Mouse (Mus musculus): ENCODE measurements around the gene B3galnt2. TPM values are rescaled to one million over a fixed set of nuclear protein-coding genes. Genes with fewer than 3 reads are reported as not detected.
"Not testable (repeated sequence)": the region's sequence is repeated elsewhere in the genome, so short reads cannot be mapped to it uniquely, and the experiment has no call there.

Gene B3galnt2
- total and polyA plus RNA-seq, 3 experiments = 13.2 to 28.4 (median 27.2) TPM

DNA sequence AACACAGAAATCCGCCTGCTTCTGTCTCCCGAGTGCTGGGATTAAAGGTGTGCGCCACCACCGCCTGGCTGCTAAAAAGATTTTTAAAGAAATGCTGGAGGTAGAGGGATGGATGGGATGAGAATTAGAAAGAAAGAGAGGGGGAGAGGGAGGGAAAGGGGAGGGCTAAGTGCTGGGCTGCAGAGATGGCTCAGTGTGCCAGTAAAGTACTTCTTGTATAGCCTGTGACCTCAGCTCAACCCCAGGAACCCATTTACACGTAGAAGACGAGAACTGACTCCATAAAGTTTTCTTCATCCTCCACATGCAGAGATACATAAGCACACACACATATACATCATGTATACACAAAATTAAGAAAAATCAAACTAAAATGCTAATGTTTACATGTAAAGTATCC lies 71.3 kb downstream of the B3galnt2 start:
- no peak overlapping the region for H3K4me3 ChIP-seq
- H3K27ac ChIP-seq = no peak overlapping the region
- WGBS = 92% methylated on average over 6 of the region's 6 CpGs
- H3K79me2 ChIP-seq (replicated peaks; ENCODE audit: control insufficient read depth, insufficient read depth, low read length) = no peaks in the 10 kb centered on the region
- H3K9ac ChIP-seq (ENCODE audit: low read depth, low read length) = no peak overlapping the region
- TF ChIP-seq EP300 (IDR thresholded peaks at IDR 0.05; ENCODE audit: insufficient read depth, low read depth, low read length) = no peak
- TF ChIP-seq POLR2A (IDR thresholded peaks at IDR 0.05; ENCODE audit: insufficient read depth, low read depth, low read length) = no peak
- TF ChIP-seq CTCF (IDR thresholded peaks at IDR 0.05) = no peak
- intact Hi-C loops (cut with DNase I) = no loop called here
- no peaks in the 10 kb centered on the region for H3K27me3 ChIP-seq (ENCODE audit: control insufficient read depth, insufficient read depth, low read length)
- no peaks in the 10 kb centered on the region for H3K36me3 ChIP-seq (ENCODE audit: control insufficient read depth, insufficient read depth, low read length)
- H3K4me1 ChIP-seq (ENCODE audit: control insufficient read depth, insufficient read depth, low read length) = no peaks in the 10 kb centered on the region
- DNase-seq = no peak

DNA sequence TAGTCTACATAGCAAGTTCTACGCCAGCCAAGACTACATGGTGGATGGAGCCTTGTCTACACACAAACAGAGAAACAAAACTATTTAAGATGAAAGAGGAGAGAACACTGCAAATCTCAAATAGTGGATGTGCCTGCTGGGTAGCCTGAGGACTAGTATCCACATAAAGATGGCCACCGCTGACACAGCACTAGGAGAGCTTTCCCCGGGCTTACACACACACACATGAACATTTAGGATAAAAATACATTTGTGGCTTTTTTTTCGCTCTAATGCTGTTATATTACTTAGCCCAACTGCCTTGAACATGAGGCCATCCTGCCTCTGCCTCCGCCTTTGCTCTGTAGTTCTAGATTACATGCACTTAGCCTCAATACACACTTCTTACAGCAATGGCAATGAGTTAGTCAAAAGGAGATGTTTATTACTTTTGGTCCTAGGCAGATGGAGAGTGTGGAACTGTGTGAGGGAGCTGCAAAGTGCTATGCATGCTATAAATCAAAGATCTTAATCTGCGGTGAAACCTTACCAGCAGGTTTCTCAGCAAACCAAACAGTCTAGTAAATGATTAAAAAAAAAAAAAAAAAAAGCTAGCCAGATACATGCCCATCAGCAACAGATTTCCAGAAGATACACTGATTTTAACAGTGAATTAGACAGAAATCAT lies 72.0 kb downstream of the B3galnt2 start:
- TF ChIP-seq CTCF (IDR thresholded peaks at IDR 0.05) = no peak
- TF ChIP-seq EP300 (IDR thresholded peaks at IDR 0.05; ENCODE audit: insufficient read depth, low read depth, low read length) = no peak
- TF ChIP-seq POLR2A (IDR thresholded peaks at IDR 0.05; ENCODE audit: insufficient read depth, low read depth, low read length) = no peak
- no peak overlapping the region for H3K4me3 ChIP-seq
- no peaks in the 10 kb centered on the region for H3K36me3 ChIP-seq (ENCODE audit: control insufficient read depth, insufficient read depth, low read length)
- intact Hi-C loops (cut with DNase I) = no loop called here
- H3K27ac ChIP-seq = no peak overlapping the region
- no peaks in the 10 kb centered on the region for H3K4me1 ChIP-seq (ENCODE audit: control insufficient read depth, insufficient read depth, low read length)
- H3K9ac ChIP-seq (ENCODE audit: low read depth, low read length) = no peak overlapping the region
- WGBS = 97% methylated on average over 6 of the region's 6 CpGs
- no peak for DNase-seq
- no peaks in the 10 kb centered on the region for H3K27me3 ChIP-seq (ENCODE audit: control insufficient read depth, insufficient read depth, low read length)
- H3K79me2 ChIP-seq (replicated peaks; ENCODE audit: control insufficient read depth, insufficient read depth, low read length) = no peaks in the 10 kb centered on the region

DNA sequence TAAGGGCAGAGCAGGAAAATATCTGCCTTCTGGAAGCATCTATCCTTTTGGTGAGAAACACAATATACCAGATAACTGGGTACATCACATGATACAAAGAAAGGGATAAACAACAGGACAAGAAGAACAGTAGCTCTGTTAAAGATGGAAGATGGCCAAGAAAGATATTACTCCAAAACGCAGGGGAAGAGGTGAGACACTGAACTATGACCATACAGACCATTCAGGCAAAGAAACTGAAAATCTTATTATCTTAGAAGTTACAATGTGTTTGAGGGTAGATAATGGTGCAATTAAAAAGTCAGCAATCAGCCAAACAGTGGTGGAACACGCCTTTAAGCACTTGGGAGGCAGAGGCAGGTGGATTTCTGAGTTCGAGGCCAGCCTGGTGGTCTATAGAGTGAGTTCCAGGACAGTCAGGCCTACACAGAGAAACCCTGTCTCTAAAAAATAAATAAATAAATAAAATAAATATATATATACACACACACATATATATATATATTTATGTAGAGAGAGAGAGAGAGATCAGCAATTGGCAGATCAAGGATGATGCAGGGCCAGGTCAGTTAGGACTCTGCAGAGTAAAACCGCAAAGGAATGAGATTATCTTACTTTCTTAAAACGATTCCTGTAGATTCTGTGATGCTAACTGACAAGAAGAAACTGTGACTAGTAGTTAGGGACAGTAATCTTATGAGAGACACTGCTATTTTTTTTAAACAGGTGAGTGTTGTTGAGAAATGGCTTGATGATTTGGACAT lies 79.2 kb downstream of the B3galnt2 start:
- Histone ChIP-seq H3K4me3 (no peak overlapping the region), H3K27me3 (ENCODE audit: control insufficient read depth, insufficient read depth, low read length) (no peaks in the 10 kb centered on the region), H3K36me3 (ENCODE audit: control insufficient read depth, insufficient read depth, low read length) (peaks cover 11% of the 10 kb centered on the region), H3K9ac (ENCODE audit: low read depth, low read length) (no peak overlapping the region), H3K79me2 (replicated peaks; ENCODE audit: control insufficient read depth, insufficient read depth, low read length) (peaks cover 1% of the 10 kb centered on the region; the same call in 1 of the 2 replicates), H3K27ac (peak overlapping the region; percentile 52; the same call in 1 of the 2 replicates), H3K4me1 (ENCODE audit: control insufficient read depth, insufficient read depth, low read length) (no peaks in the 10 kb centered on the region; the same call in 1 of the 2 replicates)
- intact Hi-C loops (cut with DNase I) = no loop called here
- TF ChIP-seq CTCF (IDR thresholded peaks at IDR 0.05) (no peak), EP300 (IDR thresholded peaks at IDR 0.05; ENCODE audit: insufficient read depth, low read depth, low read length) (no peak), POLR2A (IDR thresholded peaks at IDR 0.05; ENCODE audit: insufficient read depth, low read depth, low read length) (no peak)
- no peak for DNase-seq
- 74% methylated on average over 5 of the region's 5 CpGs for WGBS

DNA sequence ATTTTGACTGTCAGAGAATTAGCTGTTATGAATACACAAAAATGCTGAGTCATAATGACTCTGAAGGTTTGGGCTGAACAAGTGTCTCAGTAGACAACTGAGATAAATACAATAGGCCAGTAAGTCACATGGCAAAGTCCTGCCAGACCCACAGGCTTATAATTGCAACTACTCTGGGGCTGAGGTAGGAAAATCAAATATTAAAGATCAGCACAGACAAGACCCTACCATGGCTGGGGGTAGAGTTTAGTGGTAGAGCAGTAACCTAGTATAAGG lies 79.7 kb downstream of the B3galnt2 start:
- intact Hi-C loops (cut with DNase I) = no loop called here
- no peaks in the 10 kb centered on the region; the same call in none of the 2 replicates for H3K4me1 ChIP-seq (ENCODE audit: control insufficient read depth, insufficient read depth, low read length)
- no peak for DNase-seq

DNA sequence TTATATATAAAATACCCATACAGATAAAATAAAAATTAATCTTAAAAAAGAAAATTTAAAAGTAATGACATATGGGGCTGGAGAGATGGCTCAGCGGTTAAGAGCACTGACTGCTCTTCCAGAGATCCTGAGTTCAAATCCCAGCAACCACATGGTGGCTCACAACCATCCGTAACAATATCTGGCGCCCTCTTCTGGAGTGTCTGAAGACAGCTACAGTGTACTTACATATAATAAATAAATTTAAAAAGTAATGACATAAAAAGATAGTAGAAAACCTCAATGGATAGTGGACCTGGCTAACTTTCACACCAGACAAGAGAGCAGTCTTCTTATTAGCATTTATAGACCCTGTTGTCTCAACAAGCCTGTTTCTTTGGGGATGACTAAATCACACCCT lies 81.1 kb downstream of the B3galnt2 start:
- intact Hi-C loops (cut with DNase I); H3K4me1 ChIP-seq (ENCODE audit: control insufficient read depth, insufficient read depth, low read length): not testable (repeated sequence)
- WGBS = 94% methylated on average over 3 of the region's 3 CpGs

More for the DNA sequence above, 79.7 kb downstream of the B3galnt2 start:
- Histone ChIP-seq H3K27me3 (ENCODE audit: control insufficient read depth, insufficient read depth, low read length) (no peaks in the 10 kb centered on the region), H3K27ac (peak overlapping the region; percentile 52; the same call in 1 of the 2 replicates), H3K4me3 (no peak overlapping the region), H3K36me3 (ENCODE audit: control insufficient read depth, insufficient read depth, low read length) (peaks cover 11% of the 10 kb centered on the region), H3K9ac (ENCODE audit: low read depth, low read length) (no peak overlapping the region), H3K79me2 (replicated peaks; ENCODE audit: control insufficient read depth, insufficient read depth, low read length) (peaks cover 1% of the 10 kb centered on the region; the same call in 1 of the 2 replicates)
- no peak for TF ChIP-seq CTCF (IDR thresholded peaks at IDR 0.05)

DNA sequence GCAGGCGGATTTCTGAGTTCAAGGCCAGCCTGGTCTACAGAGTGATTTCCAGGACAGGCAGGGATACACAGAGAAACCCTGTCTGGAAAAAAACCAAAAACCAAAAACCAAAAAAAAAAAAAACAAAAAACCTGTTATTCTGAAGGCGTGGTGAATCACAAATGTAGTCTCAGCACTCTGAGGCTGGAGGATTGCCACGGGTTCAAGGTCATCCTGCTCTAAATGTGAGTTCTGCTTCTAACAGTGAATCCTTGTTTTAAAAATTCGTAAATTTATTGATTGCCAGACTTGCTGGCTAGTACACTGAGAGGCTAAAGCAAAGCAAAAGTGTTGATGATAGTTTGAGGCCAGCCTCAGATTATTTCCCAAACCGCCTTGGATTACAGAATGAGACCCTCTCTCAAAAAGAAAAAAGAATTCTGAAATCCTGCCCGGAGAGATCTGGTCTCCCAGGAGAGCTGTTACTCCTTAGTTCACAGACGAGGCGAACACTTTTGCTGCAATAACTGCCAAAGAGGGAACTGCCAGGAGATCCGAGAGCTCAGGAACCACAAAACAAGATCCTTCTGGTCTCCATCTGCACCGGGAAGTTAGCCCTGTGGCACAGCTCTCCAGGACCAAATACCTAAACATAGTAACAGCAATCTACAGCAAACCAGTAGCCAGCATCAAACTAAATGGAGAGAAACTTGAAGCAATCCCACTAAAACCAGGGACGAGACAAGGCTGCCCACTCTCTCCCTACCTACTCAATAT lies 81.8 kb downstream of the B3galnt2 start:
- Histone ChIP-seq H3K36me3 (ENCODE audit: control insufficient read depth, insufficient read depth, low read length) (peaks cover 11% of the 10 kb centered on the region), H3K4me3 (no peak overlapping the region), H3K79me2 (replicated peaks; ENCODE audit: control insufficient read depth, insufficient read depth, low read length) (peaks cover 1% of the 10 kb centered on the region; the same call in 1 of the 2 replicates), H3K9ac (ENCODE audit: low read depth, low read length) (no peak overlapping the region), H3K4me1 (ENCODE audit: control insufficient read depth, insufficient read depth, low read length) (no peaks in the 10 kb centered on the region; the same call in none of the 2 replicates), H3K27ac (no peak overlapping the region; the same call in 1 of the 2 replicates), H3K27me3 (ENCODE audit: control insufficient read depth, insufficient read depth, low read length) (no peaks in the 10 kb centered on the region)
- intact Hi-C loops (cut with DNase I) = no loop called here
- DNase-seq = peak in 1 of 2 experiments; percentile 11
- TF ChIP-seq CTCF (IDR thresholded peaks at IDR 0.05) = no peak
- no peak for TF ChIP-seq POLR2A (IDR thresholded peaks at IDR 0.05; ENCODE audit: insufficient read depth, low read depth, low read length)
- no peak for TF ChIP-seq EP300 (IDR thresholded peaks at IDR 0.05; ENCODE audit: insufficient read depth, low read depth, low read length)
- 78% methylated on average over 11 of the region's 11 CpGs for WGBS

More for the DNA sequence above, 81.1 kb downstream of the B3galnt2 start:
- H3K79me2 ChIP-seq (replicated peaks; ENCODE audit: control insufficient read depth, insufficient read depth, low read length); H3K27ac ChIP-seq; H3K27me3 ChIP-seq (ENCODE audit: control insufficient read depth, insufficient read depth, low read length); H3K9ac ChIP-seq (ENCODE audit: low read depth, low read length); H3K4me3 ChIP-seq; DNase-seq: not testable (repeated sequence)
- peaks cover 11% of the 10 kb centered on the region for H3K36me3 ChIP-seq (ENCODE audit: control insufficient read depth, insufficient read depth, low read length)
- TF ChIP-seq CTCF (IDR thresholded peaks at IDR 0.05) = peak; percentile 46
